Mouse (Mus musculus): ENCODE data around the gene Actl7a.
A peak's percentile ranks its signal among the peaks of the same experiment; 100 is the strongest.

Actl7a gene

DNA sequence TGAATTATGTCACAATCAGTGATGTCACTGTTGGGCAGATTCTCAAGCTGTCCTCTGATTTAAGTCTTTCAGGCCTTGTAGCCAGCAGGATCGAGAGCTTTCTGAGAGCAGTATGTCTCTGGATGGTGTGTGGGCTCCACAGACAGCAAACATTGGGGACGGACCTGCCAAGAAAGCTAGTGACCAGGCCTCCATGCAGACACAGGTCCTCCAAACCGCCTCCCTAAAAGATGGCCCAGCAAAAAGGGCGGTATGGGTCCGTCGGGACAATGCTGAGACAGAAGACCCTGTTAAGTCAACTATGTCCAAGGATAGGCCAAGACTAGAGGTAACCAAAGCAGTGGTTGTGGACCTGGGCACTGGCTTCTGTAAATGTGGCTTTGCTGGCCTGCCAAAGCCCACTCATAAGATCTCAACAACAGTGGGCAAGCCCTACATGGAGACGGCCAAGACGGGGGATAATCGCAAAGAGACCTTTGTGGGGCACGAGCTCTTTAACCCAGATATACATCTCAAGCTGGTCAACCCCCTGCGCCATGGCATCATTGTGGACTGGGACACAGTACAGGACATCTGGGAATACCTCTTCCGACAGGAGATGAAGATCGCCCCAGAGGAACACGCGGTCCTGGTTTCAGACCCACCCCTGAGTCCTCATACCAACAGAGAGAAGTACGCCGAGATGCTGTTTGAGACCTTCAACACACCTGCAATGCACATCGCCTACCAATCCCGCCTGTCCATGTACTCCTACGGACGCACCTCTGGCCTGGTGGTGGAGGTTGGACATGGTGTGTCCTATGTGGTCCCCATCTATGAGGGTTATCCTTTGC lies at the start of gene Actl7a:
Gene Actl7a, plus strand, starts transcription at position 51 of the 833 bp plus-strand sequence.
- DNase-seq: no peak

DNA sequence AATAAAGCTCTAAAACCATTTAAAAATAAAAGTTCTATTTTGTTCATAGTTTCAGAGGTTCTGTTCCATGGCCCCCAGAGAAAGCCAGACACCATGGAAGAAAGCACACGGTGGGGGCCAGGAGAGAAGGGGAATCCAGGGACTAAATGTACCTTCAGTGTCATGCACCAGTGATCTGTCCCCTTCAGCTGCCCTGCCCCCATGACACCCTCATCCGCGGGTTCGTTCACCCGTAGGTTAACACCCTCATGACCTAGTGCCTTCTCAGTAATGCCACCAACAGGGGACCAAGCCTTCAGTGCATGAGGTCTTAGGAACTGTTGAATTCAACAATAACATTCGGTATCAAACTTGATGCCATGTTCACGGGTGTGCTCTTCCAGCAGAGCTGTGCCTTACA lies 46.8 kb upstream of the Actl7a start:
- DNase-seq: no peak

DNA sequence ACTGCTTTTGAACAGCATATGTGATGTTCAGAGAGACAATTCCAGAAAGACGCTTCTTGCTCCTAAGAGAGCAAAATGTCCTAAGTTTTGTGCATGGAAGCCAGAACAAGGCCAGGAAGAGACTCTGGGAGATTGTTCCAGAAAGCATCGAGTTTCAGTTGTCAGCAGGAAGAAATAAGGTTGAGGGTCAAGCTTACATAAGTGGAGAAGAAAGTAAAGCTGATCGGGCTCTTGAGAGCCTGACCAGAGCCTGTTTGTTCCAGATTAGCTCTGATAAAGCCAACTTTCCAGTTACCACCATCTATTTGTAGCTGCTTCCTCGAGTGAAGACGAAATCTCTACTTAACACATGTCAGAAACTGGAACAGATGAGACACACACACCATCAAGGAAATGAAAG lies 44.5 kb upstream of the Actl7a start:
- DNase-seq: no peak

DNA sequence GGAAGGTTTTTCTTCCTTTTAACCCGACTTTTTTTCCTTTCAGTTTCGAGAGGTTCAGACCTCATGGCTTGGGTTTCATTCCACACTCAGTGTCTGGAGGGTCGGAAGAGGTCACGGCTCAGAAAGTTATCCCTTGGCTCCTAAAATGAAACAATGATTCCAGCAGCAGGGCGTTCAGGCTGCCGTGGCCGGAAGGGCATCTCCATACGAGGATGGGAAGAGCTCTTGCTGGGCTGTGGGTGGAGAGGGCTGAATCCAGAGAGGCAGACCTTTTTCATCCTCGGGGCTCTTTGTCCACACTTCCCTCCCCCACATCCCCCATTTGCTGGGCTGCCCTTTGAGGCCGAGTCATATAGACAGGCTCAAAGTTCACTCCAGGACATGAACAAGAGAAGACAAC lies 41.0 kb upstream of the Actl7a start:
- DNase-seq: no peak

DNA sequence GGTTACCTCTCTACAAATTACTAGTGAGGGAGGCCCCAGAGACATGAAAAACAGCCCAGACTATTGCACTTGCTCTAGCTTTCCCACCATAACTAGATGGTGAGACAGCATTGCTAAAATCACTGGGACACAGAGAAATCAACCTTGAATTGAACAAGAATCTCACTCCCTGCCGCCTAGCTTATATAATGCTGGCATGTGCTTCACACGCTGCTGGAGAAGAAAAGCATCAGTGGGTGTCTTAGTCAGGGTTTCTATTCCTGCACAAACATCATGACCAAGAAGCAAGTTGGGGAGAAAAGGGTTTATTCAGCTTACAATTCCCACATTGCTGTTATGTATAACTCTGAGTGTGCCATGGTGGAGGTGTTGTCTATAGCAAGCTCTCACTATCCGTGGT lies 30.1 kb upstream of the Actl7a start:
- DNase-seq: no peak

DNA sequence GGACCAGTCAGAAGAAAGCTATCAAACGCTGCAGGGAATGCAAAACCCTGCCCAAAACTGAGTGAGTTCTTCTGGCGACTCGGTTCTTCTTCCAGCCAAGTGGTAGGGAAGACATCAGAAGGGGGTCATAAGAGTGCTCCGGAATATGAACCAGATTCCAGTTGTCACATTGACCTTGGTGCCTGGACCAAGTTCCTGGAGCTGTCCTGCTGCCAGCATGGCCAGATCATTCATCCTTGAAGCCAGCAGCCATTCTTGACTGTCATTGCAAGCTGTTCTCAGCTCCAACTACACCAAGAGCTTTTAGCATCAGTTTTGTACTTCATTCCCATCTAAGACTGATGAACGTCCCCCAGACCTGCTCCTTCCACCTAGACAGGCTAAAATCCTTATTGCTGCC lies 26.4 kb upstream of the Actl7a start:
- no peak for DNase-seq

DNA sequence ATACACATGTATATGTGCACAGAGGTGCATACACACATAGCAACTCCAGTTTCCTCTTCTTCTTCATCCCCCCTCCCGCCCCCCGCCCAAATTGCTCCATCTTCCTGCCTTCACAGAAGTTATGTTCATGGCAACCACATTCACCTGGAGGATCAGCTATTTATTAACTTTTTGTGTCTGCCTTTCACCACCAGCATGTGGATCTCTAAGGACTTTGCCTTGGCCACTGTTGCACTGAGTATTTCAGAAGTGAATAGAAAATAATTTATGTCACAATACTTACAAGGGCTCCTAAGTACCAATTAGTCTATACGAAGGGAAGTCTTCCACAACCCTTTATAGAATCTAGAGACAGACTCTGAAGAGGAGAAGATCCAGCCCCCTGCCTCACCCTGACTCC lies 25.3 kb upstream of the Actl7a start:
- no peak for DNase-seq

DNA sequence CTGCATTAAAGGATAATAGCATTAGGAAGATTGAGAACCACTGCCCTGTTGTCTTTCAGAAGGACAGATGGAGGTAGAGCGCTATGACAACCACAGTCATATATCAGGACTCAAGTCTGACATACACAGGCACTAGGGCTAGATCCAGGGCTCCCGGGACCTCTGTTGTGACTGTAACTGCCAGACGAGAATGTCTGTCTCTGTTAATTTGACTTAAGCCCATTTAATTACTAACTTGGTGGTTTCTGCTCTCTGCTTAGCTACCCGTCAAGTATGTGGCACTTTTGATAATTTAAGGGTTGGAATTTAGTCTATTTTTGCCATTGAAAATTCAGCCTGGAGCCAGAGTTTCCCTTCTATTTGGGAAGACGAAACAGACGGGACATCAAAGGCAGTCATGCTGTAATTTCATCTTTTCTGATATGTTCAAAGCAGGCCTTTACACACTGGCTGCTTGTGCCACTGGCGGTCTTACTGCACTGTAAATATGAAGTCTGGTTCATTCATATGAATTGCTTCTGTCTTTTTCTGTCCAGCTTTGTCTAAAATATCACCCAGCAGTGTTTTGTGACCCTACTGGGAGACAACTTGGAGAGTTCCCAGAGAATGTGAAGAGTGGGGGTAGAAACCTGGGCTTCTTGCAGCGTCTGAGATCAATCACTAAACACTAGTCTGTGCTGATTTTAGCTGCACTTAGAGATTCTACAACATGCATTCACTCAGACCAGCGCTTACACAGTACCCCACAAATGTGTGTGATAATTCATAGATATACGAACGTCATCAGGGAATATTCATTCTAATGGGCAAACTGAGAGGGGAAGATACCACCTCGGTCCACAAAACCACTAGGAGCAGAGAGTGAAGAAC lies 24.4 kb upstream of the Actl7a start:
- no peak for DNase-seq

DNA sequence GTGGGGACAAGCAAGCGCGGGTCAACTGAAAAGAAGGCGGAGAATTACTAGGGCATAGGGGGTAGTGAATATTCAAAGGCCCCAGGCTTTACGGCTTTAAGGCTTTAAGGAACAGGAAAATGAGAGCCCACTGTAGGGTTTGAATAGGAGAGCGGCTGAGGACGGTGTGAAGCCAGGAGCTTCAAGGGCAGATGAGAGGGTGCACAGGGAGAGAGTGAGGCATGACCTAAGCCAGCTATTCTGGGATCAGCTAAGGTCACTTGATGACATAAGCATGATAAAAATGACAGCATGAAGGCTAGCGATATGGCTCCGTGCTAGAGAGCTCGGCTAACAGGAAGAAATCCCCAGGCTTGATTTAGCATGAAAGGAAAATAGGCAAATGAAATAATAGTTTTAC lies 23.8 kb upstream of the Actl7a start:
- DNase-seq: no peak

DNA sequence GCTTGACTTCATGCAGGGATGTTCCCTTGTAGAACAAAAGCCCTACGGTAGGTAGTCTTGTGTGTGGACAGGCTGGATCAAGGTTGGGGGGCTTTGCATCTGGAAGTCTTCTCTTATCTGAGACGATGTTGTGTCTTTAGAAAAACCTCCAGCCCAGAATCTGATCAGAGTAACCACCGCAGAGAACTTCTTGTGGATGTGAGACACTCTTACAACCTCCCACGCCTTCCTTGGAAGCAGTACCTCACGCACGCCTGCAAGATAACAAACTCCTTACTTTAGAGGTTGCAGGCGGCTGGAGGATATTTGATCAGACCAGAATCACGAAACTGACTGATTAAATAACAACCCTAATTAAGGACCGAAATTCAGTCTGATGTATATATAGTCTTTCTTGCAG lies 22.8 kb upstream of the Actl7a start:
- DNase-seq: no peak

DNA sequence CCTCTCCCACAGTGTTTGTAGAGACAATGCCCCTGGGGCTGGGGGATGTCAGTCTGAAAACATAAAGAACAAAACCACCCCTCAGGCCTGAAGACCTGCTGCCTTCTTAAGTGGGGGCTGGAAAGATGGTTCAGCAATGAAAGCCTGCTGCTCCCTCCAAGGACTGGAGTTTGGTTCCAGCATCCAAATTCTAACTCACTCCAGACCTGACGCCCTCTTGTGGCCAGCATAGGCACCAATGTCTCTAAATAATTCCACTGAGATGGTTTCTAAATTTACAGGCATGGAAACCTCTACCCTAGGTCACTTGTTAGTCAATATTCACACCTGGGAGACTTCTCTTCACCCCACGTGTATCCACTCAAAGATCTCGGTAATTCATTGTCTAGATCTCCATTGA lies 21.7 kb upstream of the Actl7a start:
- peak; percentile 53 for DNase-seq

DNA sequence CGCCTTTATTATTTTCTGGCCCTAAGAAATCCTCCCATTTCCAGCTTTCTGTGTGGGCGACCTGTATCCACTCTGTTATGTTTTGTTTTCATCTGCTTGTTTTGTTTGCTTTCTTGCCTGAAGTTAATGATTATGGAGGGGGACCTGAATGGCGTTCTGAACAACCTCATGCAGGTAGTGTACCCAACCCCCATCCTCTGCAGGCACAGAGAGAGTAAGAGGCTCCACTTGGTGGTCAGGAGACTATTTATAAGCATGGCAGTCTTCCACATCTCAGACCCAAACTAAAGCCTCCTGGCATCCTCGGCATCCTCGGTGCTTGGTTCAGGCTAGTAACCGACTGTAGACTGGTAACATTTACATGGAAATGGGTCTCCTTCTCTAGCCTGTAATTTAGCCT lies 20.9 kb upstream of the Actl7a start:
- no peak for DNase-seq

DNA sequence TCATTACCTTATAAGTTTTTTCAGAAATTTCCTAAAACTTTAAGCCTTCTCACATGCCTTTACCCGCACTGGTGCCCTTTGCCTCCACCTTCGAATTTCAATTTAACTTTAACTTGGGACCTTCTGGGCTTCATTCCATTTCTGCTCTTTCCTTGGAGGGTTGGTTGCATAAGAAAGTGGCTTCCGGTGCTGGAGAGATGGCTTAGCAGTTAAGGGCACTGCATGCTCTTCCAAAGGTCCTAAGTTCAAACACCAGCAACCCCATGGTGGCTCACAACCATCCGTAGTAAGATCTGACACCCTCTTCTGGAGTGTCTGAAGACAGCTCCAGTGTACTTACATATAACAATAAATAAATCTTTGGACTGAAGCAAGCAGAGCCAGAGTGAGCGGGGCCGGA lies 20.0 kb upstream of the Actl7a start:
- DNase-seq: no peak

DNA sequence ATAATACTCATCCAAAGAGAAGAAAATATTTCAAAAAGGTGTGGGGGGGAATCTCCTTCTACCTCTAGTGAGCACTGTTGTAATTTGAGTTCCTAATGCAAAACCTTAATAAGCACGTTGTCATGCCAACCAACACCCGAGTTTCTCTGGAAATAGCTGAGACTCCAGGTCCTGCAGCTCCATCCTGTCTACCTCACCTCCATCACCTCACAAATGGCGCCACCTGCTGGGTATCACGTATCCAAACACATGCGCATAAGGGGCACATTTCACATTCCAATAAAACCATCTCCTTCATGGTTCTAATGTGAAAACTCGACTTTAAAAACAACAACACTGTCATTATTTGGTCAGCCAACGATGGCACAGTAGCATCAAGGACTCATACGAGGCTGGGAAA lies 17.4 kb upstream of the Actl7a start:
- DNase-seq: peak; percentile 33

DNA sequence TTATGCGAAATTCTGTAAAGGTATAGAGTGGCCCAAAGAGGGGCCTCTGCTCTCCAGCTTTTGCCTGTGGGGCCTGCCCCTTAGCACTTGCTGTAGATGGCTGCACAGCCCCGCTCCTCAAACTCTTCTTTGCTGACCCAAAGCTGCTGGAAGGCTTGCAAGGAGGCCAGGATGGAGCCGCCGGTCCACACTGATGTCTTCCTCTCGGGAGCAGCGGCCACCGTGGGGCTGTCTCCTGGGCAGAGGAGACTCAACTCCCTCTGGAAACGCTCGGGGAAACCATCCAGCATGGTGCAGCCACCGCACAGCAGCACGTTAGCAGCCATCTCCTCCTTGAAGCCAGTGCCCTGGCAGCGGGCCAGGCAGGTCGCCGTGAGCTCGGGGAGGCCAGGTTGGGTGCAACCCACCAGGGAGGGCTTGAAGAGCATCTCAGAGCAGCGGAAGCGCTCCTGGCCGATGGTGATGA lies 3.2 kb upstream of the Actl7a start, which contains the start of gene Gm26657:
Gene Gm26657, plus strand, starts transcription at position 51 of the 466 bp plus-strand sequence.
- DNase-seq: no peak

DNA sequence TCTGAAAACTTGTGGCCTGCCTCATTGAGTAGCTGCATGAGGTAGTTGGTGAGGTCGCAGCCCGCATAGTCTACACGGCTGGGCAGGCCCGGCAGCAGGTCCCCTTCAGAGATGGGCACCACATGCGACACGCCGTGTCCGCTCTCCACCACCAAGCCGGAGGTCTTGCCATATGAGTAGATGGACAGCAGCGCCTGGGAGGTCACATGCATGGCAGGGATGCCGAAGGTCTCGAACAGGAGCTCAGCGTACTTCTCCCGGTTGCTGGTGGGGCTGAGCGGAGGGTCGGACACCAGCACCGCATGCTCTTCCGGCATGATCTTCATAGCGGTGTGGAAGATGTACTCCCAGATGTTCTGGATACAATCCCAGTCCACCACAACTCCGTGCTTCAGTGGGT lies 2.6 kb upstream of the Actl7a start:
- DNase-seq: no peak

DNA sequence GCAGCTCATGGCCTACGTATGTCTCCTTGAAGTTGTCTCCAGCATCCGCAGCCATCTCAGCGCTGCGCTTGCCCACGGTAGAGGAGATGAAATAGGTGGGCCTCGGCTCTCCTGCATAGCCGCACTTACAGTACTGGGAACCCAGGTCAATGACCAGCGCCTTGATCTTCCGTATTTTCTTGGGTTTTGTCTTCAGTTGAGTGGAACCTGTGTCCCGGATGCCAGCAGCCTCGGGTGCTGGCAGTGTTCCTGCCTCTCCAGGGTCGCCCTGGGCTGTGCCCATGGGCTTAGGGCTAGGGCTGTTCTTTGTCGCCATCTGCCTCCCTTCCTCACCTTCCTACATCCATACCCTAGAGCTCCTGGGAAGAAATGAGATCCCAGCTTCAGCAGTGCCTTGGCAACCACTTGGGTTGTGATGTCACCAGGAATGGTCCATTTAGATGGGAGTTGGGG lies 2.1 kb upstream of the Actl7a start, which contains the start of gene Actl7b:
Gene Actl7b, minus strand, starts transcription at position 403 of the 453 bp plus-strand sequence.
- DNase-seq: no peak

DNA sequence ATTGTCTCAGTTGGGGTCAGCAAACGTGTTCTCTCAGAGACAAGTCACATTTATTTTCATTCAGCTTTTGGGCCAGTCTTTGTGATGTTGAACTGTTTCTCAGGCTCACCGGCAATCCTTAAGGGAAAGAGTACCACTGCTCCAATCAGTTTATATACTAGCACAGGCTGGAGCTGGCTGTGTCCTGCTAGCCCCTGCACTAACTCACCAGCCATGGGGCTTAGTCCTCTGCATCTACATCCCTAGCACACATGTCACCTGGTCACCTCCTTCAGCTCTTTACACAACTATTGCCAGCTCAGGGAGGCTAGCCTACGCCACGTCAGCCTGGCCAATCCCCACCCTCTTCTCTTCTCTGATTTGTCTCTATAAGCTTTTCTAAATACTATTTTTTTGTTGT lies 515 bp upstream of the Actl7a start:
- DNase-seq: no peak

DNA sequence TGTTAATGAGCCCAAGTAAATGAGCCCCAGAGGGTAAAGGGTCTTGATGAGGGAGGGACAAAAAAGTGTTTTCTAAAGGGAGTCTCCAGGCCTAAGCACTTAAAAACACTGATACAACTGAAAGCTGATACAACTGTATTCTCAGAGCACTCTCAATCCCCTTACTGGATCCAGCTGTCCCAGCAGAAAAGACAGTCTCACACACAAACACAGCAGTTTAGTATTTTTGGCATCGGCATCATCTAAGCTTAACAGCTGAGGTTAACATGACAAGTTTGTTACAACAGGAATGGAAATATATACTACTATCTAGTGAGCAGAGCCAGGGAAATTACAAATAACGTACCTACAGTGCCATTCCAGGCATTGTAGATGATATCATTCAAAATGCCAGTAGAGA lies 3.1 kb downstream of the Actl7a start:
- no peak for DNase-seq

DNA sequence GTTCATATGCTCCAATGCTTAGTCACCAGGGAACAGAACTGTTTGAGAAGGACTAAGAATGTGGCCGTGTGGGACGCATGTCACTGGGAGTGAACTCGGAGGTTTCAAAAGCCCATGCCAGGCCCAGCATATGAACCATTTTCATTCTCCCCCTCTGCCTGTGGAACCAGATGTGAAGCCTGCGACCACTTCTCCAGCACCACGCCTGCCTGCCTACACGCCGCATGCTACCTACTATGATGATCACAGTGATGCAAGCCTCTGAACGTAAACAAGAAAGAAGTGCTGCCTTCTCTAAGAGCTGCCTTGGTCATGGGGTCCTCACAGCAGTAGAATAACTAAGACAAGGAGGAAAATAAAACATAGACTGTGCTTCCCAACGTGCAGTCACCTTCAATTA lies 4.2 kb downstream of the Actl7a start:
- DNase-seq: no peak

DNA sequence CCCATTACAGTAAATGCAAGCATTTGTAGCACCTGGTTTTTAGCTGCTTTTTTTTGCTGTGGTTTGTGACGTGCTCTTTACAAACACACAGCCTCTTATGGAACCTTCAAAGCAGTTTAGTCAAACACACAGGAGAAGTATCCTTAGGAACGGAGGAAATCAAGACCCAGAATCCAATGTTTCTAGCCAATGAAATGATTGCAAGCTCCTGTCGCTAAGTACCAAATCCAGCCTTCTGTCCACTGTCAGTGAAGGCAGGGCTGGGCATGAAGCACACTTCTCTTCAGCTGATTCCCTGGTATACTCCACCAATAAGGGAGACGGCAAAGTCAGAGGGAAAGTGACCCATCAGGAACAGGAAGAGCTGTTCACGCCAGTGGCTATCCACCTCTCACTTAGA lies 12.8 kb downstream of the Actl7a start:
- DNase-seq: no peak

DNA sequence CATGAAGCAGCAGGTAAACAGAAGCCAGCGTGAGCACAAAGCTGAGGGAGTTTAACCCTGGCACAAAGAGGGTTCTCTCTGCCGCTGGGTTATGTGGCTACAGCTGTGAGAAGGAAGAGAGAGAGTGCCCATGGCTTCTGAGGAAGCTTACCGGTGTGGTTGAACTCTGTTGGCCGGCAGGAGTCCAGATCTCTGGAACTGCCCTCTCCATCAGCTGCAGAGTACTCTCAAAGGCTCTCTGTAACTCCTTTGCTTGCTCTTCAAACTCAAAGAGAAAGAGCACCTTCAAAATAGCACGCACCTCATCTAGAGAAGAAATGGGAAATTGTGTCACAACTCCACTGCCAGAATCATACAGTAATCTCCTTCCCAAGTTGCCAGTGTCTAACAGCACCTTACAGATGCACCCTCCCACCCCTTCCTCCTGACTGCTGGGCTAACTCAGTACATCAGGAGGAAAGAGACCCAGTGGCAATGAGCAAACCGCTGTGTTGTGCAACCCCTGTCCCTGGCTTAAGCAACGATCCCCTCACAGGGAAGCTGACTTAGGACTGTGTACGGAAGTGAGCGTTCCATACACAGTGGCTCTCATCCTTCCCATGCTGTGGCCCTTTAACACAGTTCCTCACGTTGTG lies 13.9 kb downstream of the Actl7a start:
- no peak for DNase-seq

DNA sequence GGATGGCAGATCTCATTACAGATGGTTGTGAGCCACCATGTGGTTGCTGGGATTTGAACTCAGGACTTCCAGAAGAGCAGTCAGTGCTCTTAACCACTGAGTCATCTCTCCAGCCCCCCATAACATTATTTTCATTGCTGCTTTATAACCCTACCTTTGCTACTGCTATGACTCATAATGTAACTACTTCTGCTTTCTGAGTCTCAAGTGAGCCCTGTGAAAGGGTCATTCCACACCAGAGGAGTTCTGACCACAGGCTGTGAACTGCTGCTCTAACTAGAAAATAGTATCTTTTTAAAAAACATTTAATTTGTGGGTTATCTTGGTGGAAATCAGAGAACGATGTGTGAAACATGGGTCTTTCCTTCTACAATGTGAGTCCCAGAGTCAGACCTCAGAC lies 14.5 kb downstream of the Actl7a start:
- no peak for DNase-seq

Data from right cerebral cortex, postnatal 4 days (tissue).